Mouse (Mus musculus) MEL (cell line): ENCODE results near the gene Fbxl21. TPM values are rescaled to one million over a fixed set of nuclear protein-coding genes. Genes with fewer than 3 reads are reported as not detected.

ENCODE experiments used
- DNase-seq: peaks from one replicate; pipeline ENCODE4 v3.0.0; 2011; ENCODE audit warnings: low read depth, low spot score
- H3K27ac ChIP-seq: 2 replicates; pipeline ENCODE4 v1.5.1; 2012; ENCODE audit warnings: low read depth, mild to moderate bottlenecking, control low read depth, low read length, moderate library complexity; ENCODE audit not compliant: control insufficient read depth
- H3K27me3 ChIP-seq, 2 experiments: fragments of 150-350 bp in 1 of 2; sonication (generic) in 1 of 2; 2 replicates each; pipeline ENCODE4 v1.6.1; 2012; ENCODE audit warnings: low read length in 2 of 2, mild to moderate bottlenecking in 2 of 2, improper control_type of control experiment in 1 of 2, moderate library complexity in 1 of 2; ENCODE audit not compliant: insufficient read depth in 2 of 2, control insufficient read depth in 1 of 2
- H3K36me3 ChIP-seq, 2 experiments: 2 replicates each; pipeline ENCODE4 v1.6.1; 2012 to 2014; ENCODE audit warnings: low read length in 2 of 2, improper control_type of control experiment in 1 of 2, inconsistent platforms in 1 of 2, mild to moderate bottlenecking in 1 of 2; ENCODE audit not compliant: insufficient read depth in 2 of 2, control insufficient read depth in 1 of 2
- H3K4me1 ChIP-seq, 2 experiments: fragments of 150-350 bp in 1 of 2; sonication (generic) in 1 of 2; 2 replicates each; pipeline ENCODE4 v1.6.1; 2012; ENCODE audit warnings: low read length in 2 of 2, improper control_type of control experiment in 1 of 2, mild to moderate bottlenecking in 1 of 2; ENCODE audit not compliant: insufficient read depth in 2 of 2, control insufficient read depth in 1 of 2
- H3K4me3 ChIP-seq, 2 experiments: fragments of 150-350 bp in 1 of 2; sonication (generic) in 1 of 2; 2 replicates each; pipeline ENCODE4 v1.5.1; 2012; ENCODE audit warnings: low read depth in 2 of 2, low read length in 2 of 2, mild to moderate bottlenecking in 2 of 2, moderate library complexity in 2 of 2, control low read depth in 1 of 2, improper control_type of control experiment in 1 of 2; ENCODE audit not compliant: control insufficient read depth in 1 of 2, insufficient read depth in 1 of 2
- H3K79me2 ChIP-seq: 2 replicates; pipeline ENCODE4 v1.6.1; 2012; ENCODE audit warnings: mild to moderate bottlenecking, low read length, moderate library complexity; ENCODE audit not compliant: control insufficient read depth, poor library complexity, insufficient read depth
- H3K9ac ChIP-seq: 2 replicates; pipeline ENCODE4 v1.6.1; 2012; ENCODE audit warnings: low read depth, mild to moderate bottlenecking, control low read depth, low read length, moderate library complexity; ENCODE audit not compliant: control insufficient read depth, poor library complexity, severe bottlenecking
- H3K9me3 ChIP-seq: fragments of 150-350 bp; sonication (generic); replicated peaks from 2 replicates; pipeline ENCODE4 v1.6.1; 2012; ENCODE audit warnings: mild to moderate bottlenecking, low read length, improper control_type of control experiment, moderate library complexity; ENCODE audit not compliant: insufficient read depth
- E2F4 ChIP-seq: IDR thresholded peaks from 2 replicates; pipeline ENCODE4 v1.6.1; 2011; ENCODE audit warnings: low read depth, low read length, improper control_type of control experiment, borderline replicate concordance
- EP300 ChIP-seq, 2 experiments: IDR thresholded peaks; 2 replicates each; pipeline ENCODE4 v1.6.1; 2011; ENCODE audit warnings: improper control_type of control experiment in 2 of 2, low read length in 2 of 2, low read depth in 1 of 2, mild to moderate bottlenecking in 1 of 2
- GATA1 ChIP-seq: IDR thresholded peaks from 2 replicates; pipeline ENCODE4 v1.6.1; 2011; ENCODE audit warnings: low read depth, low read length, improper control_type of control experiment
- KAT2A ChIP-seq: conservative IDR thresholded peaks from 2 replicates; pipeline ENCODE4 v1.6.1; 2012; ENCODE audit warnings: low read depth, low read length, improper control_type of control experiment, inconsistent platforms
- MEF2A ChIP-seq: IDR thresholded peaks from 2 replicates; pipeline ENCODE4 v1.6.1; 2014; ENCODE audit warnings: low read depth, mild to moderate bottlenecking, inconsistent platforms, low read length, improper control_type of control experiment; ENCODE audit not compliant: poor library complexity, insufficient replicate concordance, severe bottlenecking; ENCODE audit errors: extremely low read depth
- MYB ChIP-seq: IDR thresholded peaks from 2 replicates; pipeline ENCODE4 v1.6.1; 2011; ENCODE audit warnings: mild to moderate bottlenecking, low read depth, low read length, improper control_type of control experiment
- POLR2A ChIP-seq, 2 experiments: IDR thresholded peaks; 2 replicates each; pipeline ENCODE4 v1.6.1; 2011 to 2012; ENCODE audit warnings: low read length in 2 of 2, mild to moderate bottlenecking in 2 of 2, control low read depth in 1 of 2, improper control_type of control experiment in 1 of 2, low read depth in 1 of 2, moderate library complexity in 1 of 2; ENCODE audit not compliant: control insufficient read depth in 1 of 2, insufficient read depth in 1 of 2, poor library complexity in 1 of 2
- POLR2AphosphoS5 ChIP-seq: IDR thresholded peaks from 2 replicates; pipeline ENCODE4 v1.6.1; 2012; ENCODE audit warnings: low read depth, borderline replicate concordance, mild to moderate bottlenecking, inconsistent platforms, low read length, moderate library complexity, mixed read lengths
- RCOR1 ChIP-seq: IDR thresholded peaks from 2 replicates; pipeline ENCODE4 v1.6.1; 2012; ENCODE audit warnings: low read depth, mild to moderate bottlenecking, inconsistent platforms, low read length, improper control_type of control experiment
- SMC3 ChIP-seq: IDR thresholded peaks from 2 replicates; pipeline ENCODE4 v1.6.1; 2011; ENCODE audit warnings: low read depth, low read length, improper control_type of control experiment
- TBP ChIP-seq: IDR thresholded peaks from 2 replicates; pipeline ENCODE4 v1.8.0; 2011; ENCODE audit warnings: low read depth, low read length, improper control_type of control experiment
- USF2 ChIP-seq, 2 experiments: IDR thresholded peaks; 2 replicates each; pipeline ENCODE4 v1.6.1; 2011 to 2012; ENCODE audit warnings: improper control_type of control experiment in 2 of 2, low read length in 2 of 2, borderline replicate concordance in 1 of 2, inconsistent platforms in 1 of 2, low read depth in 1 of 2, mild to moderate bottlenecking in 1 of 2; ENCODE audit not compliant: insufficient read depth in 1 of 2
- polyA plus RNA-seq, 2 experiments: library from polyadenylated mRNA; stranded (reverse) in 1 of 2; unstranded in 1 of 2; fragments of >175 nt in 1 of 2; fragments of >200 nt in 1 of 2; gene quantifications; 2 replicates each; pipeline versions ENCODE4 v1.2.1 to v1.2.4; 2012; ENCODE audit warnings: low replicate concordance in 2 of 2, low read depth in 1 of 2; ENCODE audit not compliant: insufficient read length in 2 of 2, insufficient read depth in 1 of 2, missing spikeins in 1 of 2
- total RNA-seq: library from RNA; depleted of rRNA; stranded (reverse); fragments of 300-350 nt; gene quantifications from 2 replicates; pipeline ENCODE4 v1.2.3, GENCODE M21; 2012; rRNA removed

Fbxl21 gene
- total and polyA plus RNA-seq, 3 experiments: not detected

DNA sequence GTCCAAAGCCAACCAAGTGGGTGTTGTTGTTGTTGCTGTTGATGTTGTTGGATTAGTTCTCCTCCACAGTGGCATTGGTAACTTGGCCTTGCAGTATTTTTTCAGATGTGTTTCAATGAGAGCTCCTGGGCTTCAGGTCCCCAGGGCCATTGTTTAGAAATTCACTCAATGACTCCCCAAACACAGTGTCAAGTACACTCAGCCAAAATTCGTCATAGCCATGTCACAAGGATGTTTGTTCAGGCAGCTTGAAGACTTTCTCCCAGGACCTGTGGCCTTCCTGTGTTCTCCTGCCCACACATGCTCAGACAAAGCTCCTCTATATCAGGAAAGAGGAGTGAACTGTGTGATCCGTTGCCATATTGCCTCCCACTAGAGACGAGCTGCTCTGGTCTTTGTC is 63.8 kb downstream of the Fbxl21 start:
- H3K27ac ChIP-seq: no peak overlapping the region
- no peaks in the 10 kb centered on the region for H3K27me3 ChIP-seq
- DNase-seq: no peak
- H3K36me3 ChIP-seq: no peaks in the 10 kb centered on the region
- H3K79me2 ChIP-seq: no peaks in the 10 kb centered on the region
- TF ChIP-seq MYB: no peak
- TF ChIP-seq EP300 (IDR thresholded peaks at IDR 0.05; ENCODE audit: low read depth in 1 of 2, low read length in 2 of 2): no peak
- no peak for TF ChIP-seq MEF2A
- no peak for TF ChIP-seq KAT2A
- no peak for TF ChIP-seq GATA1
- TF ChIP-seq E2F4: no peak
- no peak for TF ChIP-seq USF2 (IDR thresholded peaks at IDR 0.05; ENCODE audit: borderline replicate concordance in 1 of 2, insufficient read depth in 1 of 2, low read depth in 1 of 2, low read length in 2 of 2)
- no peak for TF ChIP-seq POLR2A (IDR thresholded peaks at IDR 0.05; ENCODE audit: control insufficient read depth in 1 of 2, insufficient read depth in 1 of 2, low read depth in 1 of 2, low read length in 2 of 2, poor library complexity in 1 of 2)
- TF ChIP-seq SMC3: no peak
- no peak for TF ChIP-seq TBP
- no peak for TF ChIP-seq POLR2AphosphoS5
- no peak for TF ChIP-seq RCOR1
- no peak overlapping the region for H3K4me3 ChIP-seq
- no peak overlapping the region for H3K9ac ChIP-seq
- no peaks in the 10 kb centered on the region for H3K9me3 ChIP-seq
- no peaks in the 10 kb centered on the region for H3K4me1 ChIP-seq

Other genes starting within 250 kb of the Fbxl21 start
- gene Cxcl14, start 225.9 kb upstream of the Fbxl21 start, total RNA-seq: not detected in 2 replicates
- gene Cxcl14, start 225.9 kb upstream of the Fbxl21 start, polyA plus RNA-seq: not detected
- not detected in 2 replicates for gene Gm3045, start 95.9 kb upstream of the Fbxl21 start, total RNA-seq
- not detected for gene Gm3045, start 95.9 kb upstream of the Fbxl21 start, polyA plus RNA-seq
- not detected in 2 replicates for gene Slc25a48, start 84.1 kb upstream of the Fbxl21 start, total RNA-seq
- gene Slc25a48, start 84.1 kb upstream of the Fbxl21 start, polyA plus RNA-seq: not detected
- gene Il9, start 40.2 kb upstream of the Fbxl21 start, total RNA-seq: not detected in 2 replicates
- not detected for gene Il9, start 40.2 kb upstream of the Fbxl21 start, polyA plus RNA-seq
- not detected in 2 replicates for gene Lect2, start 26.0 kb downstream of the Fbxl21 start, total RNA-seq
- not detected for gene Lect2, start 26.0 kb downstream of the Fbxl21 start, polyA plus RNA-seq
- gene Tgfbi, start 87.1 kb downstream of the Fbxl21 start, total RNA-seq: not detected in 2 replicates
- gene Tgfbi, start 87.1 kb downstream of the Fbxl21 start, polyA plus RNA-seq: not detected
- 7.8 and 8.0 TPM in 2 replicates for gene Smad5, start 180.5 kb downstream of the Fbxl21 start, total RNA-seq
- 10 to 100 TPM in 1 of 2 experiments, not detected in 1; 11.3 TPM for gene Smad5, start 180.5 kb downstream of the Fbxl21 start, polyA plus RNA-seq
- not detected in 2 replicates for gene Gm45623, start 231.4 kb downstream of the Fbxl21 start, total RNA-seq
- not detected for gene Gm45623, start 231.4 kb downstream of the Fbxl21 start, polyA plus RNA-seq